ENCODE assay signal across 23 mouse cellular contexts in genomic region chr6:137405690-137406089, GRCm38 (mm10).
DNase-seq lines count a peak whose midpoint lies in the region; ATAC-seq and TF ChIP-seq lines count a peak whose summit lies in the region.
"Had no signal": no experiment of that assay in that cellular context is flagged by ENCODE, and none has a peak within 500 bp of the region (broad histone marks: within the 10 kb centered on the region; RNA-seq: fewer than 3 reads in every experiment).

No protein-coding gene starts in this region.

- H3K36me3 ChIP-seq in forebrain, embryonic 14.5 days (ENCODE audit: control insufficient read depth, insufficient read depth, low read length) = peaks cover 1% of the 10 kb centered on the region
- H3K36me3 ChIP-seq: embryonic facial prominence, embryonic 15.5 days; forebrain, embryonic 10.5 days had no signal

- H3K4me3 ChIP-seq in lung, adult 2 months (replicated peaks; ENCODE audit: extremely low read depth, low read depth, low read length) = no peak overlapping the region
- H3K4me3 ChIP-seq in forebrain, embryonic 14.5 days (ENCODE audit: low read depth, low read length) = no peak overlapping the region
- H3K4me3 ChIP-seq: embryonic facial prominence, embryonic 15.5 days; erythroblast, embryonic 14.5 days; forebrain, embryonic 10.5 days; forebrain, embryonic 15.5 days; hindbrain, embryonic 12.5 days had no signal

- no peaks in the 10 kb centered on the region for H3K4me1 ChIP-seq in lung, adult 2 months (ENCODE audit: control insufficient read depth, insufficient read depth, low read length)
- H3K4me1 ChIP-seq in forebrain, embryonic 14.5 days (ENCODE audit: control insufficient read depth, insufficient read depth, low read length) = no peaks in the 10 kb centered on the region
- H3K4me1 ChIP-seq: embryonic facial prominence, embryonic 15.5 days; forebrain, embryonic 15.5 days had no signal

- no peaks in the 10 kb centered on the region for H3K27me3 ChIP-seq in forebrain, embryonic 14.5 days (replicated peaks; ENCODE audit: control insufficient read depth, insufficient read depth, low read length)
- H3K27me3 ChIP-seq: embryonic facial prominence, embryonic 15.5 days; forebrain, embryonic 15.5 days; hindbrain, embryonic 12.5 days had no signal

- H3K4me2 ChIP-seq in forebrain, embryonic 14.5 days (ENCODE audit: low read length) = no peak overlapping the region
- H3K4me2 ChIP-seq: embryonic facial prominence, embryonic 15.5 days; forebrain, embryonic 15.5 days; heart, embryonic 11.5 days; hindbrain, embryonic 12.5 days had no signal

- TF ChIP-seq POLR2A in lung, adult 2 months (IDR thresholded peaks at IDR 0.05; ENCODE audit: borderline replicate concordance, extremely low read depth, low read depth, low read length) = no peak

- 63% methylated on average over 2 of the region's 2 CpGs for WGBS in lung, adult 2 months
- WGBS in forebrain, embryonic 14.5 days = 91% methylated on average over 2 of the region's 2 CpGs

- no peak overlapping the region for H3K9ac ChIP-seq in forebrain, embryonic 14.5 days (ENCODE audit: low read length)
- H3K9ac ChIP-seq: embryonic facial prominence, embryonic 15.5 days; forebrain, embryonic 15.5 days; hindbrain, embryonic 12.5 days had no signal

- no peak overlapping the region for H3K27ac ChIP-seq in forebrain, embryonic 14.5 days (ENCODE audit: low read depth, low read length)
- H3K27ac ChIP-seq: embryonic facial prominence, embryonic 15.5 days; forebrain, embryonic 10.5 days; forebrain, embryonic 15.5 days; hindbrain, embryonic 12.5 days had no signal

- intact Hi-C loops in heart, postnatal 10 days (cut with DNase I) = no loop called here

- TF ChIP-seq CTCF in lung, adult 2 months (IDR thresholded peaks at IDR 0.05; ENCODE audit: insufficient read depth, low read length) = no peak

- ATAC-seq in common myeloid progenitor, adult 5-6 weeks (replicated peaks; ENCODE audit: low read depth, poor library complexity, severe bottlenecking) = peak; percentile 37; the same call in 1 of the 2 replicates
- peak; percentile 47 for ATAC-seq in megakaryocyte progenitor cell, adult 5-6 weeks (replicated peaks; ENCODE audit: poor library complexity)
- ATAC-seq in forebrain, embryonic 14.5 days = no peak
- ATAC-seq: activated CD4-positive, CD25-positive, alpha-beta regulatory T cell, adult 4 months; forebrain, embryonic 15.5 days; hindbrain, embryonic 16.5 days; inflammation-experienced regulatory T-cells, adult 6 months had no signal

- H3K9me3 ChIP-seq in forebrain, embryonic 14.5 days (replicated peaks; ENCODE audit: control insufficient read depth, low read length) = no peaks in the 10 kb centered on the region
- H3K9me3 ChIP-seq: embryonic facial prominence, embryonic 15.5 days; forebrain, embryonic 10.5 days; forebrain, embryonic 15.5 days; hindbrain, embryonic 12.5 days had no signal

- DNase-seq in heart, adult 18-20 months = peak; percentile 19 to 54
- no peak for DNase-seq in heart, postnatal 10 days
- peak; percentile 11 for DNase-seq in lung, postnatal 14 days
- DNase-seq in lung, adult 2 months = no peak
- no peak for DNase-seq in forebrain, embryonic 14.5 days (ENCODE audit: low spot score)
- no peak for DNase-seq in embryo, embryonic 9.5 days (ENCODE audit: extremely low spot score)
- DNase-seq: adrenal gland, postnatal 14 days; cerebellum, adult 18-20 months; cerebellum, adult 9-11 months; cerebellum, postnatal 36 days; gastrocnemius, postnatal 14 days; heart, postnatal 4 days had no signal

Comparison
In these comparisons a context has a peak if more than half of its experiments do, and no peak if none do; other contexts are left out.
1. DNase-seq: peak in heart, adult 18-20 months (2 of 2) and lung, postnatal 14 days (single experiment); none in heart, postnatal 10 days (0 of 2), lung, adult 2 months (single experiment), forebrain, embryonic 14.5 days (single experiment) and embryo, embryonic 9.5 days (single experiment).